Mouse (Mus musculus) small intestine, adult 2 months (tissue): ENCODE measurements around the gene Mkln1.

Experiments used
- CTCF ChIP-seq: fragments of 200-500 bp; IDR thresholded peaks from 2 replicates; pipeline ENCODE4 v1.5.1; 2012; ENCODE audit warnings: low read depth, mild to moderate bottlenecking, control low read depth, inconsistent platforms, low read length, moderate library complexity, mixed read lengths; ENCODE audit not compliant: insufficient replicate concordance, insufficient read length; ENCODE audit errors: extremely low read depth
- POLR2A ChIP-seq: fragments of 200-500 bp; IDR thresholded peaks from 2 replicates; pipeline ENCODE4 v1.6.1; 2012; ENCODE audit warnings: low read depth, mild to moderate bottlenecking, control low read depth, inconsistent platforms, low read length, moderate library complexity

DNA sequence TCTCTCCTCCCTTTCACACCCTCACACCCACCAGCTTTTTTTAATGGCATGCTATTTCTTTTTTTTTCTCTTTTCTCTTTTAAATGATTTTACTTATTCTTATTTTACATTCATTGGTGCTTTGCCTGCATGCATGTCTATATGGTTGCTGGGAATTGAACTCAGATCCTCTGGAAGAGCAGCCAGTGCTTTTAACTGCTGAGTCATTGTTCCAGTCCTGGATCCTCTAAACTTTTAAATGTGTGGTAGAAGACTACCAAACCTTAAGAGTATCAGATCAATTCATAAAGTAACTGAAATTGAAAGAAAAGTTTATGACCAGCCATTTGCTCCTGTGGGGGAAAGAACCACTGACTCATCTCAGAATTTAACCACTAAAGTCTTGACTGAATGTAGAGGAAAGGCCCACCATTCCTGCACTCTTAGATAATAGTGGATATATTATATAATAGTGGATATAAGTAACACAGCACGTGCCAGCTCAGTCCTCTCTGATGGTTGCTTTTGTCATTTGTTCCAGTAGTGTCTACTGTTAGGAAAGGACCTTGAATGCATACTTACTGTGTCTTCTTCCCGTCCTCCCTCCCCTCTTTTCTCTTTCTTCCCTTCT is 96.7 kb downstream of the Mkln1 start:
- TF ChIP-seq CTCF, result no peak
- no peak for TF ChIP-seq POLR2A
